Comparison of ENCODE assay signal across 12 mouse cellular contexts in the genomic region with DNA sequence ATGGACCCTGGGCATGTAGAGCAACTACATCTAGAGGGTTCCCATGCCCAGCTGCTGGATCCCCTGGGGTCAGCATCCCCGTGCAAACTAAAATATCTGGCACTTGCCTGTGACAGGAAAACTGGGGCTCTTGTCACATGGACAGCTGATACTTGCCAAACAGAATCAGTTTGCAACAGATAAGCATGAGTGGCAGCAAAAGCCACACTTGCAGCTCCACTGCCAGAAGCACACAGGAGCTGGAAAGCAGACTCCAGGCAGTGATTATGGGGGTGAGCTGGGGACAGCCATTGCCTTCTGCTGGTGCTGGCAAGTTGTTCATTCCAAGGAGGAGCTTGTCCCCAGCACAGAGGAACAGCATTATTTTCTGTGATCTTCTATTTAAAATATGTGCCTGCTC.
DNase-seq lines count a peak whose midpoint lies in the region; ATAC-seq and TF ChIP-seq lines count a peak whose summit lies in the region.
"Had no signal": no experiment of that assay in that cellular context is flagged by ENCODE, and none has a peak within 500 bp of the region (broad histone marks: within the 10 kb centered on the region; RNA-seq: fewer than 3 reads in every experiment).

No protein-coding gene starts in this region.

- 11% methylated on average over 1 of the region's 1 CpGs for WGBS in heart, postnatal 0 days

- H3K27me3 ChIP-seq in heart, postnatal 0 days (ENCODE audit: control insufficient read depth, insufficient read depth, low read length): no peaks in the 10 kb centered on the region
- H3K27me3 ChIP-seq: kidney, embryonic 15.5 days had no signal

- peak; percentile 38 for DNase-seq in gastrocnemius, postnatal 25 days
- no peak for DNase-seq in gastrocnemius, postnatal 36 days
- DNase-seq in cerebellum, adult 8-10 months: peak; percentile 33
- DNase-seq in heart, postnatal 0 days (ENCODE audit: low spot score): peak; percentile 14
- peak; percentile 43 to 61 for DNase-seq in left cerebral cortex, postnatal 14 days (ENCODE audit: low spot score in 2 of 2)
- no peak for DNase-seq in spleen, adult 18-20 months
- no peak for DNase-seq in adipocyte (ENCODE audit: low spot score)
- DNase-seq in thymus, adult 18-20 months: no peak
- DNase-seq: lung, embryonic 14.5 days; thymus, postnatal 25 days had no signal

- no peak overlapping the region for H3K4me2 ChIP-seq in heart, postnatal 0 days (ENCODE audit: low read depth, low read length)
- H3K4me2 ChIP-seq: kidney, embryonic 15.5 days; lung, embryonic 14.5 days had no signal

- H3K4me1 ChIP-seq in heart, postnatal 0 days (ENCODE audit: control insufficient read depth, insufficient read depth): peaks cover 16% of the 10 kb centered on the region; the same call in 1 of the 2 replicates
- H3K4me1 ChIP-seq: kidney, embryonic 15.5 days had no signal

- TF ChIP-seq CTCF in heart, postnatal 0 days (IDR thresholded peaks at IDR 0.05; ENCODE audit: low read depth): no peak

- H3K9ac ChIP-seq in heart, postnatal 0 days (replicated peaks; ENCODE audit: low read depth, low read length): no peak overlapping the region
- H3K9ac ChIP-seq: kidney, embryonic 15.5 days; lung, embryonic 14.5 days had no signal

- H3K9me3 ChIP-seq in heart, postnatal 0 days (replicated peaks; ENCODE audit: control insufficient read depth, low read length): no peaks in the 10 kb centered on the region
- H3K9me3 ChIP-seq: kidney, embryonic 15.5 days had no signal

- intact Hi-C loops in gastrocnemius, postnatal 36 days (cut with DNase I): no loop called here
- intact Hi-C loops in left cerebral cortex, postnatal 14 days (cut with DNase I): no loop called here

- H3K27ac ChIP-seq in heart, postnatal 0 days (ENCODE audit: low read depth): no peak overlapping the region
- H3K27ac ChIP-seq: kidney, embryonic 15.5 days had no signal

- 0 out of 2 replicates have a peak, but pooled peaks have one; percentile 33 for ATAC-seq in heart, postnatal 0 days (ENCODE audit: insufficient read depth, low read depth)
- ATAC-seq: midbrain, embryonic 16.5 days had no signal

- H3K36me3 ChIP-seq in heart, postnatal 0 days (replicated peaks; ENCODE audit: control insufficient read depth, insufficient read depth, low read length): no peaks in the 10 kb centered on the region
- H3K36me3 ChIP-seq: kidney, embryonic 15.5 days had no signal

- TF ChIP-seq EP300 in heart, postnatal 0 days (IDR thresholded peaks at IDR 0.05; ENCODE audit: low read depth): no peak

- no peak overlapping the region for H3K4me3 ChIP-seq in heart, postnatal 0 days (ENCODE audit: low read depth, low read length)
- H3K4me3 ChIP-seq: kidney, embryonic 15.5 days had no signal

Comparison
In these comparisons a context has a peak if more than half of its experiments do, and no peak if none do; other contexts are left out.
1. DNase-seq: peak in gastrocnemius, postnatal 25 days (single experiment), cerebellum, adult 8-10 months (single experiment), heart, postnatal 0 days (single experiment) and left cerebral cortex, postnatal 14 days (2 of 2); none in gastrocnemius, postnatal 36 days (0 of 2), spleen, adult 18-20 months (0 of 2), adipocyte (single experiment) and thymus, adult 18-20 months (0 of 2).